ENCODE assay signal across 13 mouse cellular contexts in genomic region chr3:77831760-77832159, GRCm38 (mm10).
"Had no signal": no experiment of that assay in that cellular context is flagged by ENCODE, and none has a peak within 500 bp of the region (broad histone marks: within the 10 kb centered on the region; RNA-seq: fewer than 3 reads in every experiment).

No protein-coding gene starts in this region.

- H3K27ac ChIP-seq: limb, embryonic 15.5 days; lung, embryonic 15.5 days; macrophage; midbrain, embryonic 12.5 days had no signal

- H3K9ac ChIP-seq: limb, embryonic 15.5 days; lung, embryonic 15.5 days; midbrain, embryonic 12.5 days had no signal

- H3K9me3 ChIP-seq: limb, embryonic 15.5 days; lung, embryonic 15.5 days; megakaryocyte, embryonic 14.5 days; midbrain, embryonic 12.5 days had no signal

- DNase-seq: kidney, adult 18-20 months; kidney, postnatal 25 days; layer of hippocampus, adult 9-11 months; layer of hippocampus, postnatal 36 days; lung, postnatal 14 days; right cerebral cortex, adult 18-20 months; right cerebral cortex, postnatal 25 days; thymus, postnatal 36 days had no signal

- H3K27me3 ChIP-seq: limb, embryonic 15.5 days; lung, embryonic 15.5 days; megakaryocyte, embryonic 14.5 days; midbrain, embryonic 12.5 days had no signal

- H3K36me3 ChIP-seq: limb, embryonic 15.5 days; lung, embryonic 15.5 days; midbrain, embryonic 12.5 days had no signal

- H3K4me3 ChIP-seq: limb, embryonic 15.5 days; lung, embryonic 15.5 days; megakaryocyte, embryonic 14.5 days; midbrain, embryonic 12.5 days had no signal

- H3K4me2 ChIP-seq: limb, embryonic 15.5 days; lung, embryonic 15.5 days; midbrain, embryonic 12.5 days had no signal

- H3K4me1 ChIP-seq: limb, embryonic 15.5 days; lung, embryonic 15.5 days; megakaryocyte, embryonic 14.5 days; midbrain, embryonic 12.5 days had no signal
